Mouse (Mus musculus): ENCODE results near the gene Tnk1. TPM values are rescaled to one million over a fixed set of nuclear protein-coding genes. Genes with fewer than 3 reads are reported as not detected.

Gene Tnk1
- total RNA-seq, 4 experiments from 2014 or later, result not detected

GRCm38 (mm10) chr11:69838714-69839104 is 19.8 kb downstream of the Tnk1 start:
- DNase-seq (ENCODE audit: low spot score in 2 of 2), result no peak

- peak; percentile 97 to 99 for DNase-seq (ENCODE audit: low spot score in 2 of 2)
These were observed 20.4 kb downstream of the Tnk1 start, which contains the start of gene Tmem256 for GRCm38 (mm10) chr11:69837952-69838713. Gene Tmem256 (plus strand): TSS chr11:69838514.

- no peak for DNase-seq (ENCODE audit: low spot score in 2 of 2)
These were observed 21.0 kb downstream of the Tnk1 start, which contains the start of gene Nlgn2 for GRCm38 (mm10) chr11:69837604-69837951. Gene Nlgn2 (minus strand): TSS chr11:69837784.

GRCm38 (mm10) chr11:69836703-69837576 is 21.6 kb downstream of the Tnk1 start:
- DNase-seq (ENCODE audit: low spot score in 2 of 2), result peak; percentile 31 to 37

- DNase-seq (ENCODE audit: low spot score in 2 of 2), result no peak
These were observed 22.6 kb downstream of the Tnk1 start for GRCm38 (mm10) chr11:69835966-69836335.

DNA sequence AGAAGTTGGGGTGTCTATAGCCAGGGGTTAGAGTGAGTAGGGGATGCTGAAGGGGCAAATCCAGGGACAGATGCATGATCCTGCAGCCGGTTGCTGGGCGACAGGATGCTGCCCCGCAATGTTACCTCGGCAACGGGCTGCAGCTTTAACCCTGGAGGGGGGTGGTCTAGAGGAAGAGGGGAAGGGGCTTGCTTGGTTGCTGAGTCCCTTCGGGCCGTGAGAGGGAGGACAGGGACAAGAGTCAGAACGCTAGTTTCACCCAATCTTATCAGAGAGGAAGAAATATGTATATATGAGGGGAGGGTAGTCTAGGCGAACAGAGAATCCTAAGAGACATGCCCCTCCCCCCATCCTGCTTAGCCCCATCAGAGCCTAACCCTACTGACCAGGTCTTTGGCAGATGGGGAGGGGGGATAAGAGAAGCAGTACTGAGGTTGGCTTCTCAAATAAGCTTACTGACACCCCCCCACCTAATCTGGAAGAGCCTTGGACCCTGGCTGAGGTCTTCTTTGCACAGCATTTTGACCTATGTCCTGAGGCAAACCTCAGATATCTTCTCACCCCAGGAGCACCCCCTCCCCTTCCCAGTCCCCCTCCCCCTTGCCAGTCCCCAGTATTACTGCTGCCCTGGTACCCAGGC is 23.1 kb downstream of the Tnk1 start:
- DNase-seq (ENCODE audit: low spot score in 2 of 2), result no peak

DNA sequence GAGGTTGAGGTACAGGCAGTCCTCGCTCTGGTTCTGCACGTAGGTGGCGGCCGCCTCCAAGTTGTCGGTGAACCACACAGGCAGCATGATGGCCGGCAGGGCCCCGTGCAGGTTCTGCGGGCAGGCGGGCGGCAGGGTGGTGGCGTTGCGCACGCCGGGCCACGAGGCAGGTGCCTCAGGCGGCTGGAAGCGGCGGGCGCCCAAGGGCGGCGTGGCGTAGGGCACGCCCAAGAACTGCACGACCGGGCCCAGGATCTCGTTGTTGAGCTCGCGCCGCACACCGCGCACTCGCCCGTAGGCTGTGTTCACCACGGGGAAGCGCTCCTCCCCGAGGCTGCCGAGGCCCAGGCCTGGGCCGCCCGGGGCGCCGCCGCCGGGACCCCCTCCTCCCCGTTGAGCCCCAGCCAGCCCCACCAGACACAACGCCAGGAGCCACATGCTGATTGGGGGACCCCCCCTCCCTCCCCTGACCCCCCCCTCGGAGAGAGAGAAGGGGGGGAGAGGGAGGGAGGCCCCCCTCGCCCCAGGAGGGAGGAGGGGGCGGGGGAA is 24.5 kb downstream of the Tnk1 start:
- no peak for DNase-seq (ENCODE audit: low spot score in 2 of 2)

DNA sequence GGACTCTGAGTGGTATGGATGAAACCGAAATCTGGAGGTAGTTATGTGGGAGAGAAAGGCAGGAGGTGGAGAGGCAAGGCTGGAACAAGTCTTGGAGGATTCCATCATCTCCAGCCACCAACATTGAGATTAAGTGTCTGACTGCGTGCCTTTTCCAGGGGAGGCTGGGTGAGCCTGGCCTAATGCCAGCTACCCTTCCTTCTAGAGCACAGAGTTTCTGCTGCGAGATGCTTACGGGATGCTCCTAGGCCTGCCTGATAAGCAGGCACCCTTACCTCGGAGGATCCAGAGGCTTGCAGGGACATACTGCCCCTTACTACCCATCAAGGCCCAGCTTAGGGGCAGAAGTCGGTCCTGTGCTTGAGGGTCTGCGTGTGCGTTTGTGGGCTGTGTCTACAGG is 25.0 kb downstream of the Tnk1 start:
- DNase-seq (ENCODE audit: low spot score in 2 of 2), result no peak

DNA sequence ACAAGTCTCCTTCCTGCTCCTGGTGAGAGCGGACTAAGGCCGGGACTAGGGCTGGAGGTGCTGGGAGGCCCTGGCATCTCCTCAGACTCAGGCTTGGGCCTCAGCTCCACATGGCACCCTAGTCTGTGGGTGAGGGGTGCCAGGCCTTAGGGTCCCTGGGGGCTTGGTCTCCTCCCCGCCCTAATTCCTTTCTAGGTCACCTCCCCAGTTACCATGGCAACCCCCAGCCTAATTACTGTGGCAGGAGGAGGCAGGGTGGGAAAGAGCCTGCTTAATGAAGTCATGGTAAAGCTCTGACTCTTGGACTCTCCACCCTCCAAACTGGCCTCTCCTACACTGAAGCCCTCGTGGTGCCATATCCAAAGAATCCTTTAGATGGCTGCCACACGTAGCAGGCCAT is 29.7 kb downstream of the Tnk1 start:
- no peak for DNase-seq (ENCODE audit: low spot score in 2 of 2)

GRCm38 (mm10) chr11:69823456-69823855 is 35.1 kb downstream of the Tnk1 start:
- DNase-seq (ENCODE audit: low spot score in 2 of 2), result no peak

GRCm38 (mm10) chr11:69822080-69822479 is 36.5 kb downstream of the Tnk1 start, which contains the start of gene Spem1:
Gene Spem1 (minus strand): TSS chr11:69822180.
- DNase-seq (ENCODE audit: low spot score in 2 of 2), result no peak

- no peak for DNase-seq (ENCODE audit: low spot score in 2 of 2)
These were observed 39.7 kb downstream of the Tnk1 start for GRCm38 (mm10) chr11:69818871-69819270.

- no peak for DNase-seq (ENCODE audit: low spot score in 2 of 2)
These were observed 40.2 kb downstream of the Tnk1 start, which contains the start of gene Spem2 for GRCm38 (mm10) chr11:69818365-69818764. Gene Spem2 (minus strand): TSS chr11:69818465.

DNA sequence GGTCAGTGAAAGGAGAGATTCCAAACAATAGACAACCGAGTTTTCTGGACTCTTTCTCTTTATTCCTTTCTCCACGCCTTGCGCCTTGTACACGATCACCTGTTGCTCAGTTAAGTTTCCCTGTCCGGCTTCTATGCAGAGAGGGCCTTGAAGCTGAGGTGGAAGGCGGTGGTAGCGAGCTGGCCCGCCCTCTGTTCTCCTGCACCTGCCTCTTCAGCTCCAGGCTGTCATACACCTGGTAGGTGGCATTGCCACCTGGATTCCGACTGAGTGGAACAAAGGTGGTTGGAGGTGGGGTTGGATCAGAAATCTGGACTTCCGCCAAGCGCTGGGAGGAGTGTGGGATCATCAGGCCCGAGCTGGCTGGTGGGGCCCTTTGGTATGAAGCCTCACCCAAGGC is 42.0 kb downstream of the Tnk1 start:
- no peak for DNase-seq (ENCODE audit: low spot score in 2 of 2)

- DNase-seq (ENCODE audit: low spot score in 2 of 2), result no peak
These were observed 43.4 kb downstream of the Tnk1 start, which contains the start of gene Gm39566 for GRCm38 (mm10) chr11:69815155-69815554. Gene Gm39566 (minus strand): TSS chr11:69815298.

DNA sequence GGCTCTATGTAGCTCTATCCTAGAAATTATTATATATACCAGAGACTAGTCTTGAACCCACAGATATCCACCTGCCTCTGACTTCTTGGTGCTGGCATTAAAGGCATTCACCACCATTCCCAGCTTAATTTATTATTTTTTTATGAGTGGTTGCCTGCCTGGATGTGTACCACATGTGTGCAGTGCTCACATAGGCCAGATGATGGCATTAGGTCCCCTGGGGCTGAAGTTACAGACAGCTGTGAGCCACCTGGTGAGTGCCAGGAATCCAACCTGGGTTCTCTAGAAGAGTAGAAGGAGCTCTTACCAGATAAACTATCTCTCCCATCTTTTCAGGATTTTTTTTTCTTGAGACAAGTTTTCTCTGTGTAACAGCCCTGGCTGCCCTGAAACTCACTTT is 48.2 kb downstream of the Tnk1 start:
- no peak for DNase-seq (ENCODE audit: low spot score in 2 of 2)

- DNase-seq (ENCODE audit: low spot score in 2 of 2), result no peak
These were observed 50.9 kb downstream of the Tnk1 start for GRCm38 (mm10) chr11:69807641-69808040.

DNA sequence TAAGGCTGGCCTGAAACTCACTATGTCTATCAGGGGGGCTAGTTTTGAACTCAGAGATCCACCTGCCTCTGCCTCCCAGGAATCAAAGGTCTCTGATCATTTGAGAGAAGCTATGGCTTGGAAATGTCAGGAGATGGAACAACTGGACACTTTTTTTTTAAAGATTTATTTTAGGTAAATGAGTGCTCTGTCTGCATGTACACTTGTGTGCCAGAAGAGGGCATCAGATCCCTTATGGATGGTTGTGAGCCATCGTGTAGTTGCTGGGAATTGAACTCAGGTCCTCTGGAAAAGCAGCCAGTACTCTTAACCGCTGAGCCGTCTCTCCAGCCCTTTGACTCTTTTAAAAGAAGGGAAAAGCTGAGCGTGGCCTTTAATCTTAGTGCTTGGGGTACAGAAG is 52.2 kb downstream of the Tnk1 start:
- no peak for DNase-seq (ENCODE audit: low spot score in 2 of 2)

DNA sequence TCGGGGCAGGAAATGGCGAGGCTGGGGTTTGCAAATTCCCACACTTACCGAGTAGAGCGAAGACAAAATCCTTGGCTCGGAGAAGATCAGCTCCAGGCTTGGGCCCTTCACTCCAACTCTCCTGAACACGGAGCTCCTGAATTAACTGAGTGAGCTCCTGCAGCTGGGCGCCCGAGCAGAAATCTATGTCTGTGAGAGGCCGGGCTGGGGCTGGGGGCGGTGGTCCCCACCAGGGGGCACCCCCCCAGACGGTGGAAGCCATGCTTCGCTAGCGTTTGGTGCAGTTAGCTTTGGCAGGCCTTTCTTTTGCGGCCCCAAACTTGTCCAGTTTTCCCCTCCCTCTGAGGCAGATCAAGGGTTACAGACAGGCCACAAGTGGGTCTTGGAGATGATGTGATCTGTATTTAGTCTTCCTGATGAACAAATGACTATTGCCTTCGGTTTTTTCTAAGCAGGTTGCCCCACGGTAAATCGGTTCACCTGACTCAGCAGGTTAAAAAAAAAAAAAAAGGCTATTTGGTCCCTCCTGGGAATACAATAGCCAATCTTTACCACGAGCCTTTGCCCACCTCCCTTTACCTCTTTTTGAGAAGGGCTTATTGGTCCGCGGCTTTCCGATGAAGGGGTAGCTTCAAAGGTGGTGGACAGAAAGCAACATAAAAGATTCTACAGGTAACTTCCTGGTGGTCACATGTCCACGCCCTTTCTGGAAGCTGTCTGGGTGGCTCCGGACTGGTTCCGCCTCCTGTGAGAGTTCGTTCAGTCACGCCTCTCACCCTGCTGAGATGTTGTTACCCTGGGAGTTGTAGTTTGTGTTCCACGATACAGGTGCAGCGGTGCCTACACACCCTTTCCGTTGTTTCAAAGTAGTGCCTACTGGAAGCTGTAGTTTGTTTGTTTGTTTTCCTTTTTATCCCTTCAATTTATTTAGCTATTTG is 53.3 kb downstream of the Tnk1 start, which contains the start of gene Tmem102:
Gene Tmem102 (minus strand): TSS at position 653 of the 938 bp plus-strand sequence.
- DNase-seq (ENCODE audit: low spot score in 2 of 2), result no peak

DNA sequence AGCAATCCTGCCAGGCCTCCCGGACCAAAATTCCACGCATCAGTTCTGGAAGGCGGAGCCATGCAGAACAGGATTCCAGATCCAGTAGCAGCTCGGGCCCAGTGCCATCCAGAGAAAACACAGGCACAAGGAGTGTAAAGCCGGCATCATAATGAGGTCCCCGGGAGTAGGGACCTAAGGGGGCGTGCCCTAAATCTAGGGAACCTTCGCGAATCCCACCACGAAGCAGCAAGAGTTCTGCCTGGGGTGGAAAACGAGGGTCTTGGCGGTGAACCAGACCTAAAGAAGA is 53.9 kb downstream of the Tnk1 start:
- no peak for DNase-seq (ENCODE audit: low spot score in 2 of 2)
